ENCODE assay signal across 15 mouse cellular contexts in genomic region chr13:31184845-31185834, GRCm38 (mm10).
DNase-seq lines count a peak whose midpoint lies in the region; ATAC-seq lines count a peak whose summit lies in the region.
"Had no signal": no experiment of that assay in that cellular context is flagged by ENCODE, and none has a peak within 500 bp of the region (broad histone marks: within the 10 kb centered on the region; RNA-seq: fewer than 3 reads in every experiment).

No protein-coding gene starts in this region.

- H3K4me1 ChIP-seq in hindbrain, embryonic 16.5 days (ENCODE audit: control insufficient read depth, insufficient read depth, low read depth, low read length) = no peaks in the 10 kb centered on the region
- no peaks in the 10 kb centered on the region for H3K4me1 ChIP-seq in hindbrain, embryonic 13.5 days (replicated peaks)
- no peaks in the 10 kb centered on the region for H3K4me1 ChIP-seq in midbrain, embryonic 11.5 days (ENCODE audit: control insufficient read depth, insufficient read depth, low read length)
- no peaks in the 10 kb centered on the region for H3K4me1 ChIP-seq in midbrain, embryonic 16.5 days (ENCODE audit: control insufficient read depth, insufficient read depth, low read length)
- peaks cover 8% of the 10 kb centered on the region for H3K4me1 ChIP-seq in lung, embryonic 16.5 days (replicated peaks; ENCODE audit: control insufficient read depth, insufficient read depth, low read length)
- H3K4me1 ChIP-seq: limb, embryonic 15.5 days; neural tube, embryonic 15.5 days had no signal

- H3K36me3 ChIP-seq in hindbrain, embryonic 16.5 days (ENCODE audit: control insufficient read depth, insufficient read depth, low read length) = no peaks in the 10 kb centered on the region
- H3K36me3 ChIP-seq in hindbrain, embryonic 13.5 days = no peaks in the 10 kb centered on the region
- no peaks in the 10 kb centered on the region for H3K36me3 ChIP-seq in midbrain, embryonic 11.5 days (ENCODE audit: control insufficient read depth, insufficient read depth, low read length)
- no peaks in the 10 kb centered on the region for H3K36me3 ChIP-seq in midbrain, embryonic 16.5 days (ENCODE audit: control insufficient read depth, insufficient read depth, low read length)
- H3K36me3 ChIP-seq in lung, embryonic 16.5 days (ENCODE audit: control insufficient read depth, insufficient read depth, low read length) = no peaks in the 10 kb centered on the region
- H3K36me3 ChIP-seq: limb, embryonic 15.5 days; neural tube, embryonic 15.5 days had no signal

- H3K27ac ChIP-seq in hindbrain, embryonic 16.5 days (ENCODE audit: low read depth, low read length) = no peak overlapping the region
- H3K27ac ChIP-seq in hindbrain, embryonic 13.5 days = no peak overlapping the region
- no peak overlapping the region for H3K27ac ChIP-seq in midbrain, embryonic 11.5 days (ENCODE audit: low read depth, low read length)
- no peak overlapping the region for H3K27ac ChIP-seq in midbrain, embryonic 16.5 days (ENCODE audit: low read length)
- peak overlapping the region; percentile 44 for H3K27ac ChIP-seq in lung, embryonic 16.5 days (ENCODE audit: low read length)
- H3K27ac ChIP-seq: limb, embryonic 15.5 days; neural tube, embryonic 15.5 days had no signal

- peak; percentile 52; the same call in 1 of the 2 replicates for ATAC-seq in hindbrain, embryonic 16.5 days
- no peak; the same call in 1 of the 2 replicates for ATAC-seq in hindbrain, embryonic 13.5 days (ENCODE audit: low FRiP score)
- ATAC-seq in midbrain, embryonic 11.5 days (ENCODE audit: low FRiP score) = no peak
- no peak for ATAC-seq in midbrain, embryonic 16.5 days
- ATAC-seq in lung, embryonic 16.5 days (ENCODE audit: low read depth) = peak; percentile 94

- no peak overlapping the region for H3K4me3 ChIP-seq in hindbrain, embryonic 16.5 days (ENCODE audit: low read length)
- no peak overlapping the region for H3K4me3 ChIP-seq in hindbrain, embryonic 13.5 days
- no peak overlapping the region for H3K4me3 ChIP-seq in midbrain, embryonic 11.5 days (ENCODE audit: low read depth, low read length)
- H3K4me3 ChIP-seq in midbrain, embryonic 16.5 days (ENCODE audit: low read depth, low read length) = no peak overlapping the region
- no peak overlapping the region for H3K4me3 ChIP-seq in lung, embryonic 16.5 days (ENCODE audit: low read length)
- H3K4me3 ChIP-seq: erythroblast, embryonic 14.5 days; limb, embryonic 15.5 days; neural tube, embryonic 15.5 days had no signal

- H3K9me3 ChIP-seq in hindbrain, embryonic 16.5 days (ENCODE audit: control insufficient read depth, low read length) = no peaks in the 10 kb centered on the region
- H3K9me3 ChIP-seq in hindbrain, embryonic 13.5 days = no peaks in the 10 kb centered on the region
- H3K9me3 ChIP-seq in midbrain, embryonic 11.5 days (ENCODE audit: control insufficient read depth, low read length) = no peaks in the 10 kb centered on the region
- H3K9me3 ChIP-seq in midbrain, embryonic 16.5 days (replicated peaks; ENCODE audit: control insufficient read depth, low read length, poor library complexity, severe bottlenecking) = no peaks in the 10 kb centered on the region
- H3K9me3 ChIP-seq in lung, embryonic 16.5 days (ENCODE audit: control insufficient read depth, low read length) = no peaks in the 10 kb centered on the region
- H3K9me3 ChIP-seq: limb, embryonic 15.5 days; neural tube, embryonic 15.5 days had no signal

- WGBS in hindbrain, embryonic 16.5 days = 70% methylated on average over 14 of the region's 14 CpGs
- WGBS in hindbrain, embryonic 13.5 days = 74% methylated on average over 14 of the region's 14 CpGs
- 78% methylated on average over 14 of the region's 14 CpGs for WGBS in midbrain, embryonic 11.5 days
- 72% methylated on average over 14 of the region's 14 CpGs for WGBS in midbrain, embryonic 16.5 days
- 41% methylated on average over 14 of the region's 14 CpGs for WGBS in lung, embryonic 16.5 days

- no peak overlapping the region for H3K4me2 ChIP-seq in hindbrain, embryonic 16.5 days (ENCODE audit: low read length)
- H3K4me2 ChIP-seq in hindbrain, embryonic 13.5 days = no peak overlapping the region
- H3K4me2 ChIP-seq in midbrain, embryonic 11.5 days = no peak overlapping the region
- no peak overlapping the region for H3K4me2 ChIP-seq in midbrain, embryonic 16.5 days (ENCODE audit: low read length)
- H3K4me2 ChIP-seq in lung, embryonic 16.5 days (ENCODE audit: low read depth, low read length) = no peak overlapping the region
- H3K4me2 ChIP-seq: limb, embryonic 15.5 days; neural tube, embryonic 15.5 days had no signal

- H3K9ac ChIP-seq in hindbrain, embryonic 16.5 days (ENCODE audit: low read depth, low read length) = no peak overlapping the region
- H3K9ac ChIP-seq in hindbrain, embryonic 13.5 days = no peak overlapping the region
- H3K9ac ChIP-seq in midbrain, embryonic 11.5 days (ENCODE audit: low read length) = no peak overlapping the region
- H3K9ac ChIP-seq in midbrain, embryonic 16.5 days (ENCODE audit: low read depth, low read length) = no peak overlapping the region
- no peak overlapping the region for H3K9ac ChIP-seq in lung, embryonic 16.5 days (ENCODE audit: low read length)
- H3K9ac ChIP-seq: limb, embryonic 15.5 days; neural tube, embryonic 15.5 days had no signal

- no peaks in the 10 kb centered on the region for H3K27me3 ChIP-seq in hindbrain, embryonic 16.5 days (replicated peaks; ENCODE audit: control insufficient read depth, insufficient read depth, low read length)
- H3K27me3 ChIP-seq in hindbrain, embryonic 13.5 days = no peaks in the 10 kb centered on the region
- H3K27me3 ChIP-seq in midbrain, embryonic 11.5 days (ENCODE audit: control insufficient read depth, insufficient read depth, low read length) = no peaks in the 10 kb centered on the region
- H3K27me3 ChIP-seq in midbrain, embryonic 16.5 days (ENCODE audit: control insufficient read depth, insufficient read depth, low read depth, low read length) = no peaks in the 10 kb centered on the region
- H3K27me3 ChIP-seq in lung, embryonic 16.5 days (ENCODE audit: control insufficient read depth, insufficient read depth, low read depth, low read length) = no peaks in the 10 kb centered on the region
- H3K27me3 ChIP-seq: neural tube, embryonic 15.5 days had no signal

- peak; percentile 66 for DNase-seq in midbrain, embryonic 11.5 days (ENCODE audit: low spot score, missing footprints)
- no peak for DNase-seq in gastrocnemius, postnatal 25 days
- no peak for DNase-seq in embryo, embryonic 10.5 days (ENCODE audit: low spot score)
- DNase-seq: adrenal gland, adult 2 months; cerebellum, adult 2 months; embryo, embryonic 11 days; gastrocnemius, postnatal 36 days; right cerebral cortex, adult 18-20 months had no signal

Comparison
In these comparisons a context has a peak if more than half of its experiments do, and no peak if none do; other contexts are left out.
1. ATAC-seq: peak in hindbrain, embryonic 16.5 days (single experiment) and lung, embryonic 16.5 days (single experiment); none in hindbrain, embryonic 13.5 days (single experiment), midbrain, embryonic 11.5 days (single experiment) and midbrain, embryonic 16.5 days (single experiment).